Mouse (Mus musculus) heart, adult 9 months (tissue): ENCODE data around the gene Cwh43.

Source experiments
- DNase-seq, 2 experiments: peaks; one replicate each; pipeline ENCODE4 v3.0.0; 2022; ENCODE audit warnings: low spot score in 2 of 2

The Cwh43 gene

DNA sequence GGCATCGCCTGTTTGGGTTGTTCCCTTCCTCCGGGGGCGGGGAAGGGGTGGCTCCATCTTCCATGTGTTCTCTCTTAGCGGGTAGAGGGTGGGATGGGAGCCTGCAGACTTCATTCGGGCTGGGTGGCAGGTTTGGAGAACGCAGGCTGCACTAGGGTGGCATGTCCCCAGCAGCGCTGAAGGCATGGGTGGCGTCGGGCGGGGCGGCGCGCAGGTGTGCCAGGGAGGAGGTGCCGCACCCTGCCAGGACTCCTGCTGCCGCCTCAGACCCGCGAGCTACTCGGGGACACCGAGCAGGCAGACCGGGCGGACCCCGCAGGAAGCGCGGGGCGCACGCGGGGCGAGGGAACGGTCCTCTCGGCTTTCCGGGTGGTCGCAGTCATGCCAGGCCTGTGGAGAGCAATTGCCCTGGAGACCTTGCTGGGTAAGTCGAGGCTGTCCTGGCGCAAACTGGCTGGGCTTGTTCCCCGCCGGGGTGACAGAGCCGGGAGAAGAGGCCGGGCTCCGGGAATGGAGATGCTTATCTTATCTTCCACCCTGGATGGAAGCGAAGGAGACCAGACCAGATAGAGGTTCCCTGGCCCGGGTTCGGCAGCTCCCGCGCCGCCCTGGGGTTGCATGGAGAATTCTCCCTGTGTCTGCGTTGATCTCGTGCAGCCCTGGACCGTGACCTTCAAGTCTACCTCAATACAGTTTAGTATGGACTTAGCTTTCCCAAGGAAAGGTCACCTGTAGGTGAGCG lies at the start of gene Cwh43:
Gene Cwh43, plus strand, starts transcription at position 95 of the 742 bp plus-strand sequence.
- no peak for DNase-seq

GRCm38 (mm10) chr5:73359134-73359751 lies 46.6 kb upstream of the Cwh43 start:
- DNase-seq = peak in 1 of 2 experiments; percentile 34

- DNase-seq = no peak
These were observed 46.1 kb upstream of the Cwh43 start for GRCm38 (mm10) chr5:73359752-73360141.

DNA sequence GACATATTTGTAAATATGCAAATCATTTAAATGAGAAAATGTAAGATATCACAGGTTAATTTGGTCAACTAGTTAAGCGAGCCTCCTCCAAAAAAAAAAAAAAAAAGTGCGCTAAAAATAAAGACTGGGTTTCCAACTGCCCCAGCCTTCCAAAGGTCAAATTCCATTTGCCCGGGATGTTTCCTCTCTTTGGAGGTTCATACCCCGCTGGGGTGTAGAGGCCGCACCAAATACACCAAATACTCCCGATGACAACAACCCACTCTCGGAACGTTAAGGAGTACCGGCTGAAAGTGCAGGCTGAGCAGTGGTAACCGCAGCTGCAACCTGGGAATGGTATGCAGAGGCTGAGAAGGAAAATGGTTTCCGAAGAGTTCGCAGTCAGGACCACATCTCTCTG lies 45.6 kb upstream of the Cwh43 start:
- no peak for DNase-seq

DNA sequence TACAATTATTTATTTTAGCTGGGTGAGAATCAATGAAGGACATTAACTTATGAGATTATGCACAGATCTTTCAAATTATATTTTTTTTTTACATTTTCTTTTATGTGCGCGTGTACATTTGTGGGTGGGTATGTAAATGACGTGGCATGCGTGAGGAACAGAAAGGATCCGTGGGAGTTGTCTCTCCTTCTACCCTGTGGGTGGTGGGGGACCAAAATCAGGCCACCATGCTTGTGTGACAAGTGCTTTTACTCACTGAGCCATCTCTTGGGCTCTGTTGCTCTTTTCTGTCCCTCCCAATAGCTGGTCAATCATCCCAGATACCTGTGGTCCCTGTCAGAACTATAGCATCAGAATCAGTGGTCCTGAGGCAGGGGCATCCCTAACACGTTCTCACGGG lies 43.5 kb upstream of the Cwh43 start:
- no peak for DNase-seq

DNA sequence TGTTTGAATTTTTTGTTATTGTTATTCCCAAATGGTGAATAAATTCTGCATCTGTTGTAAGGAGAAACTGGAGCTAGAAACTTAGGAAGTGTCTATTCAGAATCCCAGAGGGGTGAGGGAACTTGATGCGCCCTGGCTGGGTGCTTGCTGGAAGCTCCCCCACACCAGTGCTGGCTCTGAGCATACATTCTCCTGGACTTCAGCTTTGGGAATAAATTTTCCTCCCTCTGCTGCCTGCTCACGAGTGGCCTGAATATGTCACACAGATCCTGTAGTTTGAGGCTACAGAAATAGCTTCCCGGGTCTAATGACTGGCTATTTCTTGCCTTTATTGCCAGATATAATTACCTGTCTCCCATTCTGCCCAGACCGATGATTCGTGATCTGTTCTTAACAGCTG lies 43.1 kb upstream of the Cwh43 start:
- DNase-seq = no peak

- no peak for DNase-seq
These were observed 41.6 kb upstream of the Cwh43 start for GRCm38 (mm10) chr5:73364107-73364864.

DNA sequence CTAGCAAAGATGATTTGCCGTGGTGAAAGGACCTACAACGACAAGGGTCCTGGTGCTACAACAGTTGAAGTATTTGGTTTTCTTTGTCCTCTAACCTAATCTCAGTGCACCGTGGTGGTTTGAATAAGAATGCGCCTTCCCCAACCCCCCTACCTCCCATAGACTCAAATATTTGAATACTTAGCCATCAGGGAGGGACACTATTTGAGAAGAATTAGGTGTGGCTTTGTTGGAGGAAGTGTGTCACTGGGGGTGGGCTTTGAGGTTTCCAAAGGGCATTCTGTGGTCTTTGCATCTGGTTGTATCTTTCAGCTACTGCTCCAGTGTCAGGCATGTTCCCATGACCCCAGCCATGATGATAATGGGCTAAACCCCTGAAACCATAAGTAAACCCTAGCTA lies 38.0 kb upstream of the Cwh43 start:
- DNase-seq = no peak

DNA sequence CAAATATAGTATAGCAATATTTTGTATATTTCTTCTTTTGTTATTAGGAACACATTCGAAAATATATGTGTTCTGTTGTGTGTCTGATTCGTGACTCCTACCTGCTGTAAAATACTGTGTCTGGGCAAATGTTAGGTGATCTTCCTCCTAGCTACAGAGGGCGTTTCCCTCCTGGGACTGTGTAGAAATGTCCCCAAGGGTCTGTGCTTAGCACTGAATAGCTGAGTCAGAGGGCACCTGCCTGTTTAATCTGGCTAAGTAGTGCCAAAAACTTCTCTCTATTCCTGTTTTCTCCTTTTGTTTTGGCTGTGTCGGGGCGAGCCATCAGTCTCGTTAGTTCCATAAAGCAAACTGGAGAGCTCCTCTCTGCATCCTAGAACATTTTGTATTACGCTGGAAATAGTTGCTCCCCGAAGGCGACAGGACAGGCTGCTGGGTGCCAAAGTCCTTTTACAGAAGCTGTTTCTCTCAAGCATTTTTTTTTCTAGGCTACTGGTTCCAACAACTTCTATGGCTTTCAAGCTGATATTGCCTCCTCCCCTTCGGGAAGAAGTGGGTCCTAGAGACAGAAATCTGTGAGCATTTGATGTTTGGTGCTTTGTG lies 36.9 kb upstream of the Cwh43 start:
- no peak for DNase-seq

DNA sequence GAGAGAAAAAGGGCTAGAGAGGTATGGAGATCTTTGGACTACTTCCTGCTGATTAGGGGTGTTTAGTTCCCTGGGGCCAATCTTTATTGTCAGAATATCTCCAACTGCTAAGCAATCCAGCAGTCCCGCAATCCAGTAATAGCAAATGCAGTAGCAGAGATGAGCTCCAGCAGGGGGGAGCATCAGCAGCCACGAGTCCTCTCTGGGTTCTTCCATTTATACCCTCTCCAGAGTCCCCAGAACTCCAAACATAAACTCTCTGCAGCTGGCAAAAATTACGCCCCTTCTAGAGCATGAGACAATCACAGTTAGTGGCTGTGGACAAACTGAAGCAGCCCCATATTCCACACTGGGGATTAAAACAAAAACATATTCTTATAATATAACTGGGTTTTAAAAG lies 36.1 kb upstream of the Cwh43 start:
- DNase-seq = no peak

GRCm38 (mm10) chr5:73372601-73373000 lies 33.3 kb upstream of the Cwh43 start:
- DNase-seq = no peak

DNA sequence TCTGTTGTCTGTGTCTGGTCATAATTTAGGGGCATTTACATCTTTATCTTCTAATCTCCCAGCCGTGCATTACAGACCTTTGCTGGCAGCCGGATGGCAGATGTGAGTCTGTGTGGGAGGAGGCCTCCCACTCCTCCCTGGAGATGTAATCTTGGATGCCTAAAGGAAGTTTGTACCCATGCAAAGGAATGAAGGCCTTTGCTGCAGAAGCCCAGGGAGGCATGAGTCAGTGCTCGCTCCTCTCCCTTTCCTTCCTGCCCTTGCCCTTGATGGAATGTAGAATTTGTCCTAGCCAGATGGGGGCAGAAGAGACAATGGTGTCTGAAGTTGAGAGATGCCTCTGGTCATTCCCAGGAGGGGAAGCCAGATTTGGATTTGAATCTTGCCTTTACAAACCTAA lies 32.7 kb upstream of the Cwh43 start:
- DNase-seq = no peak

GRCm38 (mm10) chr5:73376041-73376440 lies 29.8 kb upstream of the Cwh43 start:
- no peak for DNase-seq

DNA sequence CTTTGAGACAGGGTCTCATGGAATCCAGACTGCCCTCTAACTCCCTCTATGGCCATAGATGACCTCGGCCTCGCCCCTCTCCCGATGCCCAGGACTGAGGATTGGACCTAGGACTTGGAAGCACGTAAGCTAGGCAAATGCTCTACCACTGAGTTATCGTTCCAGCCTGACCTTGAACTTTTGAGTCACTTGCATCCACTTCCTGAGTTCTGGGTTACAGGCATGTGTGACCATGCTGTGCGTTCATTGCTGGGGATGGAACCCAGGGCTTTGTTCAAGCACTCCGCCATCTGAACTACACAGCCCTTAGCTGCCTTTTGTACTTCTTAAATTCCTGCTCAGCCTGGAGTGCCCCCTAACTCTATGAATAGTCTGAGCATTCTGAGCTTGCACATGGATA lies 29.4 kb upstream of the Cwh43 start:
- no peak for DNase-seq

- peak; percentile 49 to 73 for DNase-seq
These were observed 26.0 kb upstream of the Cwh43 start for GRCm38 (mm10) chr5:73379908-73380307.

GRCm38 (mm10) chr5:73380829-73381228 lies 25.0 kb upstream of the Cwh43 start:
- peak in 1 of 2 experiments; percentile 25 for DNase-seq

DNA sequence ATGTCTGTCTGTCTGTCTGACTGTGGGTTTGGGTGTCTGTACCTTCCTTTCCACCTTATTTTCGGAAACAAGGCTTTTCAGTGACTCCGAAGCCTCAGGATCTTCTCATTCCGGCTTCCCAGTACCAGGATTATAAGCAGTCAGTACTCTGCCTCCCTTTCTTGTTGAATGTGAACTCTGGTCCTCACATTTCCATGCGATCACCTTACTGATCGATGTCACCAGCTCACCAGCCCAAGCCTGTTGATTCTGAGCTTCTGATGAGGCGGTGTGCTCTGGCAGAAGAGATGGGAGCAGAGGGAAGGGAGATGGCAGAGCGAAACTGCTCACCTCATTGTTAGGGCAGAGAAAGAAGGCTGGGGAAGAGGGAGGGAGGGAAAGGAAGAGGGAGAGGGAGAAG lies 24.4 kb upstream of the Cwh43 start:
- no peak for DNase-seq

GRCm38 (mm10) chr5:73381976-73382540 lies 23.8 kb upstream of the Cwh43 start:
- peak; percentile 40 to 51 for DNase-seq

DNA sequence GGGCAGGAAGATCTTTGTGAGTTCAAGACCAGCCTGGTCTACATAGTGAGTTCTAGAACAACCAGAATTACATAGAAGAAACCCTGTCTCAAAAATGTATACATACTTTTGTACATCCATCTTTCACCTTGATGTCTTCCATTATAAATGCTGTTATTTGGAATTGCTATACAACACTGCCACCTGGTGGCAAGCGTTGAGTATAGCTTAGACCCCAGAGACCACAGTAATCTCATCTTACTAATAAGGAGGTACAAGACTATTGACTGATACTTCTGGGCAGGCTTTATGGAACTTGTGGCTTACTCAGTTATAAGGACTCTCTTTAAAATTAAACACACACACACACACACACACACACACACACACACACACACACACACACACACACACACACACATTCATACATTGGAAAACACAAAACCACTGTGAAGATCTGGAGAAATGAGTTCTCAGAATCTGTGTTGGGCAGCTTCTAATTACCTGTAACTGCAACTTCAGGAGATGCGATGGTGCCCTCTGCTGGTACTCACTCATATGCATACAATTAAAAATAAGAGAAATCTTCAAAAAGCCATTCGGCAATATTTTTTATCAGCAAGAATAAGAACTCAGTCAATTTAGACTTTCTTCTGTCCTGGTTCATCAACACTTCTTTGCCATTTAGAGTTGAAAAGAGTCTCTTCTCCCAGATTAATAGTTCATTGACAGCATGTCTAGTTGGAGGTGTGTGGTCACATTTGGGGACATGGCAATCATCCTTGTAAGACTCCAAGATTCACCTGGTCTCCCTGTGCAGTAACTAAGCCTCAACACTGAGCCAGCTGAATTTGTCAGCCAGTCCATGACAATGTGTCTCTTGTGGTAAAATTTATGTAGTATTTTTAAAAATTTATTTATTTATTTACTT lies 22.9 kb upstream of the Cwh43 start:
- peak in 1 of 2 experiments; percentile 54 for DNase-seq

GRCm38 (mm10) chr5:73383647-73383970 lies 22.3 kb upstream of the Cwh43 start:
- no peak for DNase-seq

DNA sequence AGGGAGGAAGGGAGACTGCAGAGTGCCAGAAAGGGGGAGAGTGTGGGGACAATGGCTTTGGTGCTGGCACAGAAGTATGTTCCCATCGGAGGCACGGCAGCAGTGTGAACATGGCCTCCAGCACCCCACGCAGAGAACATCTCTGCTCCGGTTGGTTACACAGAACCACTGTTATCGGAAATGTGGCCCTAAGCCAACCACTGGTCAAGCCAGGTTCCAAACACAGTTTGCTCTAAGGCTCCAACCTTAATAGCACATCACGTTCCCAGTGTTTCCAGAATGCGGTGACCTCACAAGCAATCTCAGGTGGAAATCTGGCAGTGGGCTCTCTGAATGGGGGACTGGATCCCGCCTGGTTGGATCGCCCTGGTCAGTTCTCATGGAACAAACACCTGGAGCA lies 12.8 kb upstream of the Cwh43 start:
- DNase-seq = no peak
